Mouse (Mus musculus): ENCODE results near the gene Trmt1.

- TF ChIP-seq CTCF (IDR thresholded peaks at IDR 0.05; ENCODE audit: extremely low read depth, insufficient read depth, low read length) (no peak), POLR2A (IDR thresholded peaks at IDR 0.05; ENCODE audit: extremely low read depth, insufficient read depth, low read length) (no peak)
Observed at GRCm38 (mm10) chr8:84723571-84723900, 37.4 kb downstream of the Trmt1 start.
